Mouse (Mus musculus) CH12.LX (cell line): Measurements from ENCODE around the gene Samd4b. TPM values are rescaled to one million over a fixed set of nuclear protein-coding genes. Genes with fewer than 3 reads are reported as not detected.

Source experiments
- DNase-seq: peaks from one replicate; pipeline ENCODE4 v3.0.0-alpha.2; 2013; ENCODE audit errors: extremely low read depth
- H3K27ac ChIP-seq: 2 replicates; pipeline ENCODE4 v1.5.1; 2012; ENCODE audit warnings: low read depth, mild to moderate bottlenecking, control low read depth, moderate library complexity; ENCODE audit not compliant: insufficient read depth
- H3K27me3 ChIP-seq: replicated peaks from 2 replicates; pipeline ENCODE3; 2012; ENCODE audit warnings: inconsistent platforms
- H3K36me3 ChIP-seq, 2 experiments: replicated peaks in 1 of 2; 2 replicates each; pipeline versions ENCODE3 to v1.6.1; 2012; ENCODE audit warnings: inconsistent platforms in 1 of 2, low read length in 1 of 2, mild to moderate bottlenecking in 1 of 2, mixed read lengths in 1 of 2, moderate library complexity in 1 of 2; ENCODE audit not compliant: control insufficient read depth in 1 of 2, insufficient read depth in 1 of 2
- H3K4me1 ChIP-seq, 2 experiments: 2 replicates each; pipeline ENCODE4 v1.6.1; 2012; ENCODE audit warnings: inconsistent platforms in 1 of 2, moderate library complexity in 1 of 2; ENCODE audit not compliant: insufficient read depth in 2 of 2, control insufficient read depth in 1 of 2
- H3K4me2 ChIP-seq: 2 replicates; pipeline ENCODE4 v1.6.1; 2012; ENCODE audit warnings: low read depth, mild to moderate bottlenecking, control low read depth; ENCODE audit not compliant: poor library complexity, insufficient read depth, severe bottlenecking
- H3K4me3 ChIP-seq, 3 experiments: fragments of 150-350 bp in 1 of 3; sonication (generic) in 1 of 3; replicated peaks in 1 of 3; 2 replicates each; pipeline versions ENCODE3 to v1.5.1; 2011 to 2012; ENCODE audit warnings: low read depth in 2 of 3, low read length in 2 of 3, mild to moderate bottlenecking in 2 of 3, moderate library complexity in 2 of 3, control low read depth in 1 of 3, improper control_type of control experiment in 1 of 3, inconsistent platforms in 1 of 3, mixed read lengths in 1 of 3; ENCODE audit not compliant: poor library complexity in 1 of 3
- H3K79me2 ChIP-seq: replicated peaks from 2 replicates; pipeline ENCODE4 v1.6.1; 2012; ENCODE audit warnings: mild to moderate bottlenecking, moderate library complexity; ENCODE audit not compliant: control insufficient read depth, poor library complexity, insufficient read depth, severe bottlenecking; ENCODE audit errors: extremely low read depth
- H3K9ac ChIP-seq: 2 replicates; pipeline ENCODE4 v1.6.1; 2012; ENCODE audit warnings: low read depth, mild to moderate bottlenecking, control low read depth, moderate library complexity; ENCODE audit not compliant: insufficient read depth
- H3K9me3 ChIP-seq: replicated peaks from 2 replicates; pipeline ENCODE3; 2012; ENCODE audit warnings: low read length, inconsistent platforms, mixed read lengths
- BHLHE40 ChIP-seq: IDR thresholded peaks from 2 replicates; pipeline ENCODE4 v1.6.1; 2011; ENCODE audit warnings: mild to moderate bottlenecking, low read depth, low read length, improper control_type of control experiment
- CHD2 ChIP-seq: IDR thresholded peaks from 2 replicates; pipeline ENCODE4 v1.6.1; 2011; ENCODE audit warnings: low read length, improper control_type of control experiment
- CTCF ChIP-seq, 2 experiments: IDR thresholded peaks in 1 of 2; conservative IDR thresholded peaks in 1 of 2; 2 replicates each; pipeline ENCODE4 v1.5.1; 2011 to 2012; ENCODE audit warnings: low read depth in 2 of 2, low read length in 2 of 2, improper control_type of control experiment in 1 of 2, inconsistent platforms in 1 of 2, mild to moderate bottlenecking in 1 of 2, moderate library complexity in 1 of 2
- ELF1 ChIP-seq: IDR thresholded peaks from 2 replicates; pipeline ENCODE4 v1.6.1; 2014; ENCODE audit warnings: low read depth, mild to moderate bottlenecking, inconsistent platforms, low read length, improper control_type of control experiment
- EP300 ChIP-seq: IDR thresholded peaks from 2 replicates; pipeline ENCODE4 v1.6.1; 2011; ENCODE audit warnings: low read length, improper control_type of control experiment
- ETS1 ChIP-seq: conservative IDR thresholded peaks from 2 replicates; pipeline ENCODE4 v1.6.1; 2012; ENCODE audit warnings: low read depth, mild to moderate bottlenecking, inconsistent platforms, low read length, improper control_type of control experiment, moderate library complexity
- GABPA ChIP-seq: IDR thresholded peaks from 2 replicates; pipeline ENCODE4 v1.6.1; 2012; ENCODE audit warnings: low read depth, low read length, improper control_type of control experiment, inconsistent platforms; ENCODE audit not compliant: insufficient replicate concordance
- JUN ChIP-seq: IDR thresholded peaks from 2 replicates; pipeline ENCODE4 v1.6.1; 2011; ENCODE audit warnings: low read depth, mild to moderate bottlenecking, low read length, improper control_type of control experiment, moderate library complexity; ENCODE audit not compliant: insufficient read depth
- MAFK ChIP-seq: IDR thresholded peaks from 2 replicates; pipeline ENCODE4 v1.6.1; 2011; ENCODE audit warnings: low read length, improper control_type of control experiment; ENCODE audit not compliant: insufficient replicate concordance
- MAX ChIP-seq: IDR thresholded peaks from 2 replicates; pipeline ENCODE4 v1.6.1; 2011; ENCODE audit warnings: low read length, improper control_type of control experiment
- MAZ ChIP-seq: IDR thresholded peaks from 2 replicates; pipeline ENCODE4 v1.6.1; 2012; ENCODE audit warnings: low read depth, mild to moderate bottlenecking, inconsistent platforms, low read length, improper control_type of control experiment, moderate library complexity
- MXI1 ChIP-seq: IDR thresholded peaks from 2 replicates; pipeline ENCODE4 v1.6.1; 2011; ENCODE audit warnings: mild to moderate bottlenecking, low read depth, low read length, improper control_type of control experiment
- MYC ChIP-seq: IDR thresholded peaks from 2 replicates; pipeline ENCODE4 v1.6.1; 2011; ENCODE audit warnings: low read depth, mild to moderate bottlenecking, improper control_type of control experiment, low read length
- NELFE ChIP-seq: IDR thresholded peaks from 2 replicates; pipeline ENCODE4 v1.6.1; 2011; ENCODE audit warnings: low read depth, low read length, improper control_type of control experiment
- NRF1 ChIP-seq: IDR thresholded peaks from 2 replicates; pipeline ENCODE4 v1.6.1; 2014; ENCODE audit warnings: low read depth, mild to moderate bottlenecking, inconsistent platforms, low read length, improper control_type of control experiment, moderate library complexity
- PAX5 ChIP-seq: IDR thresholded peaks from 2 replicates; pipeline ENCODE4 v1.6.1; 2012; ENCODE audit warnings: low read length, inconsistent platforms, mixed read lengths
- POLR2AphosphoS2 ChIP-seq: IDR thresholded peaks from 2 replicates; pipeline ENCODE4 v1.6.1; 2011; ENCODE audit warnings: low read depth, low read length, improper control_type of control experiment
- RAD21 ChIP-seq: IDR thresholded peaks from 2 replicates; pipeline ENCODE4 v1.6.1; 2011; ENCODE audit warnings: low read depth, mild to moderate bottlenecking, low read length, improper control_type of control experiment, moderate library complexity
- SIN3A ChIP-seq: IDR thresholded peaks from 2 replicates; pipeline ENCODE4 v1.6.1; 2012; ENCODE audit warnings: low read length, improper control_type of control experiment, inconsistent platforms
- SMC3 ChIP-seq: IDR thresholded peaks from 2 replicates; pipeline ENCODE4 v1.6.1; 2011; ENCODE audit warnings: low read depth, low read length, improper control_type of control experiment
- TBP ChIP-seq: conservative IDR thresholded peaks from 2 replicates; pipeline ENCODE4 v1.6.1; 2011; ENCODE audit warnings: low read depth, low read length, improper control_type of control experiment
- TCF12 ChIP-seq: IDR thresholded peaks from 2 replicates; pipeline ENCODE4 v1.6.1; 2014; ENCODE audit warnings: low read depth, mild to moderate bottlenecking, inconsistent platforms, low read length, improper control_type of control experiment
- USF2 ChIP-seq: conservative IDR thresholded peaks from 2 replicates; pipeline ENCODE4 v1.6.1; 2011; ENCODE audit warnings: low read depth, low read length, improper control_type of control experiment
- ZC3H11A ChIP-seq: IDR thresholded peaks from 2 replicates; pipeline ENCODE4 v1.6.1; 2012; ENCODE audit warnings: low read depth, mild to moderate bottlenecking, inconsistent platforms, low read length, improper control_type of control experiment
- ZKSCAN1 ChIP-seq: IDR thresholded peaks from 2 replicates; pipeline ENCODE4 v1.6.1; 2012; ENCODE audit warnings: low read depth, inconsistent platforms, low read length, improper control_type of control experiment, borderline replicate concordance
- dilution Hi-C: fragments of 300-500 bp; cut with MboI; formaldehyde crosslinking; loops from 2 replicates; pipeline ENCODE4 v1.14.3; 2020; ENCODE audit warnings: low sequenced_read_pairs; ENCODE audit not compliant: extremely low pct_unique_long_range_greater_than_20kb, extremely low pct_ligation_motif_present
- in situ Hi-C: fragments of 300-500 bp; cut with MboI; formaldehyde crosslinking; loops from 3 replicates; pipeline ENCODE4 v1.14.3; 2019; ENCODE audit warnings: low sequenced_read_pairs, low pct_ligation_motif_present, low pct_unique_long_range_greater_than_20kb, mixed read lengths
- polyA plus RNA-seq: library from polyadenylated mRNA; unstranded; fragments of >175 nt; gene quantifications from 2 replicates; pipeline ENCODE4 v1.2.1, GENCODE M21; 2012; ENCODE audit warnings: low read depth; ENCODE audit not compliant: insufficient read length
- total RNA-seq, 2 experiments: library from RNA; depleted of rRNA; stranded (reverse); fragments of 300-350 nt in 1 of 2; fragments of >200 nt in 1 of 2; gene quantifications; 2 replicates each; pipeline ENCODE4 v1.2.3; 2012 to 2014

The Samd4b gene
- total and polyA plus RNA-seq, 3 experiments, result 3.7 to 24.6 (median 10.0) TPM

GRCm38 (mm10) chr7:28593206-28594111 is 4.5 kb downstream of the Samd4b start (continued):
- 0 out of 2 replicates have a peak, but pooled peaks have one; percentile 18 for TF ChIP-seq NRF1
- no peak for TF ChIP-seq JUN
- TF ChIP-seq SIN3A, result peak; percentile 73
- TF ChIP-seq TCF12, result peak; percentile 78; the same call in 1 of the 2 replicates
- TF ChIP-seq ELF1, result 0 out of 2 replicates have a peak, but pooled peaks have one; percentile 10
- TF ChIP-seq MAX, result peak; percentile 10; the same call in 1 of the 2 replicates
- no peak for TF ChIP-seq NELFE
- TF ChIP-seq USF2, result no peak
- TF ChIP-seq SMC3, result no peak; the same call in 1 of the 2 replicates
- TF ChIP-seq ZKSCAN1, result no peak
- TF ChIP-seq GABPA, result no peak
- TF ChIP-seq TBP, result 0 out of 2 replicates have a peak, but pooled peaks have one; percentile 40
- TF ChIP-seq ETS1, result peak; percentile 75
- peak; percentile 92 for TF ChIP-seq EP300
- TF ChIP-seq MAFK, result no peak; the same call in 1 of the 2 replicates
- no peak for TF ChIP-seq MYC
- TF ChIP-seq CTCF (conservative IDR thresholded peaks at IDR 0.05 in 1 of 2, IDR thresholded peaks at IDR 0.05 in 1 of 2; ENCODE audit: low read depth in 2 of 2, low read length in 2 of 2), result peak in 1 of 2 experiments; percentile 24; a peak in 1 of 4 replicates
- no peak for TF ChIP-seq POLR2AphosphoS2
- TF ChIP-seq ZC3H11A, result no peak
- TF ChIP-seq CHD2, result peak; percentile 51; the same call in 1 of the 2 replicates
- TF ChIP-seq MXI1, result 0 out of 2 replicates have a peak, but pooled peaks have one; percentile 42

GRCm38 (mm10) chr7:28591862-28592261 is 6.1 kb downstream of the Samd4b start:
- Histone ChIP-seq H3K27me3 (no peaks in the 10 kb centered on the region), H3K4me1 (peaks cover 48 to 66% of the 10 kb centered on the region in 2 experiments), H3K9ac (no peak overlapping the region), H3K27ac (no peak overlapping the region), H3K4me3 (no peak overlapping the region), H3K9me3 (no peaks in the 10 kb centered on the region), H3K36me3 (peaks cover 6 to 43% of the 10 kb centered on the region in 2 experiments), H3K79me2 (peaks cover 20% of the 10 kb centered on the region), H3K4me2 (no peak overlapping the region)
- dilution Hi-C loops, result no loop called here
- DNase-seq, result no peak
- no peak for TF ChIP-seq CHD2
- no peak for TF ChIP-seq MAZ
- no peak for TF ChIP-seq PAX5
- no peak for TF ChIP-seq GABPA
- no peak for TF ChIP-seq EP300
- TF ChIP-seq BHLHE40, result no peak
- no peak for TF ChIP-seq CTCF (conservative IDR thresholded peaks at IDR 0.05 in 1 of 2, IDR thresholded peaks at IDR 0.05 in 1 of 2; ENCODE audit: low read depth in 2 of 2, low read length in 2 of 2)
- no peak for TF ChIP-seq RAD21
- in situ Hi-C loops, result loop anchor here (5.0 kb wide), 2 partner anchors 35 to 140 kb away; partner anchors contain the start of gene Lrfn1
